Mouse (Mus musculus) adipocyte (in vitro differentiated cells): ENCODE results near the gene Ctbp1.
A peak's percentile ranks its signal among the peaks of the same experiment; 100 is the strongest.

ENCODE experiments used
- DNase-seq: peaks from one replicate; pipeline ENCODE4 v3.0.0-alpha.2; 2016; ENCODE audit warnings: low spot score

Ctbp1 gene

GRCm38 (mm10) chr5:33208533-33209245, 66.1 kb downstream of the Ctbp1 start:
- DNase-seq: no peak

- DNase-seq: peak; percentile 76
Observed at GRCm38 (mm10) chr5:33207136-33207535, 67.7 kb downstream of the Ctbp1 start.

- no peak for DNase-seq
Observed at GRCm38 (mm10) chr5:33206328-33206727, 68.5 kb downstream of the Ctbp1 start.

GRCm38 (mm10) chr5:33204284-33204683, 70.5 kb downstream of the Ctbp1 start:
- no peak for DNase-seq

GRCm38 (mm10) chr5:33203691-33204242, 71.0 kb downstream of the Ctbp1 start:
- DNase-seq: peak; percentile 95

GRCm38 (mm10) chr5:33203171-33203565, 71.6 kb downstream of the Ctbp1 start:
- DNase-seq: no peak

- no peak for DNase-seq
Observed at GRCm38 (mm10) chr5:33202516-33203170, 72.2 kb downstream of the Ctbp1 start.

GRCm38 (mm10) chr5:33201697-33202096, 73.1 kb downstream of the Ctbp1 start:
- no peak for DNase-seq

- no peak for DNase-seq
Observed at GRCm38 (mm10) chr5:33200071-33200470, 74.7 kb downstream of the Ctbp1 start.
